Mouse (Mus musculus) megakaryocyte, adult 5-6 weeks (primary cell): ENCODE measurements around the gene Bloc1s3. TPM values are rescaled to one million over a fixed set of nuclear protein-coding genes. Genes with fewer than 3 reads are reported as not detected.

Experiments used
- ATAC-seq: 2 replicates; pipeline ENCODE4 v1.8.0; 2016; ENCODE audit warnings: mild to moderate bottlenecking, inconsistent platforms; ENCODE audit not compliant: poor library complexity, severe bottlenecking
- total RNA-seq, 2 experiments: library from RNA; stranded (forward) in 1 of 2; stranded (reverse) in 1 of 2; fragments of 153-499, 151-499 nt in 1 of 2; fragments of 221-1000, 200-1000 nt in 1 of 2; gene quantifications; 2 replicates each; pipeline versions ENCODE4 v1.2.3 to v1.2.4; 2015 to 2017

The Bloc1s3 gene
- total RNA-seq, 2 experiments from 2014 or later: 2.7 to 3.9 TPM

DNA sequence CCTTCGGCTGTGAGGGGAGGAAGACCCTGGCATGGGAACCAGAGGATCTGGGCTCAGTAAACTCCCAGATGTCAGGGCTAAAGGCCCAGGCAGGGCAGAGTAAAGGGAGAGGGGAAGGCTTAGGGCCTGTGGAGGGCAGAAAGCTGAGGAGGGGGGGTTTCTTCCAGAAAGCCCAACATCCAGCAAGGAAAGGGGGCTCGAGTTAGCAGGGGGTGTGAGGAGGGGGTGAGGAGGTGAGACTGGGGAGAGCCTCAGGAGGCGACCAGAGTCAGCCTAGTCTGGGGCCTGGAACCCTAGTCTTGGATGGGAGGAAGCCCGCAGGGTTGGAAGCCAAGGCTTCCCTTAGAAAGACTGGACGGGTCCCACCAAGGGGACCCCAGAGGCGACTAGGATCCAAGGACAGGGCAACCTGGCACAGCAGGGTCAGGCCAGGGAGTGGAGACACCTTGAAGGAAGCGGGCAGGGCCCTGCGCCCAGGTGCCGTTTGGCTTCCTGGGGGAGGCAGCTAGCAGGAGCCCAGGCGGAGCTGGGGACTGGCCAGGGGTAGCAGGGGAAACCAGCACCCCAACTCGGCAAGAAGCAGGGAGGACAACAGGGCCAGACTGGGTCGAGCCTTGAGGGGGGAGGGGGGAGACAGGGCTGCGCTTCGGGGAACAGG is 50.6 kb downstream of the Bloc1s3 start:
- no peak for ATAC-seq

DNA sequence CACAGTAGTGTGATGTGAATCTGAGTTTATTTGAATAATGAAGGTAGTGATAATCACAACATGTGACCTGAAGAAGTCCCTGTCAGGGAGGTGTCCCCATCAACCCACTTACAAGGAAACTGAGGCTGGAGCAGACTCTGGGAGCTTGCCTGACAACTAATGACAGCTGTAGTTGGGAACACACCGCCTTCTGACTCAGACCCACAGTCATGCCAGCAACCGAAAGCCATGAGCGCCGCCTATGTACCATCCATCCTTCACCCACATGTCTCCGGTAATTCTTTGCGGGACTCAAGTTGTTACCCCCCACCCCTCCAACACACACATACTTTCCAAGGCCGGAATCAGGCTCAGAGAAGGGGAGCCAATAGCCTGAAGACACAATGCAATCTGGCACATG is 51.5 kb downstream of the Bloc1s3 start:
- no peak for ATAC-seq

DNA sequence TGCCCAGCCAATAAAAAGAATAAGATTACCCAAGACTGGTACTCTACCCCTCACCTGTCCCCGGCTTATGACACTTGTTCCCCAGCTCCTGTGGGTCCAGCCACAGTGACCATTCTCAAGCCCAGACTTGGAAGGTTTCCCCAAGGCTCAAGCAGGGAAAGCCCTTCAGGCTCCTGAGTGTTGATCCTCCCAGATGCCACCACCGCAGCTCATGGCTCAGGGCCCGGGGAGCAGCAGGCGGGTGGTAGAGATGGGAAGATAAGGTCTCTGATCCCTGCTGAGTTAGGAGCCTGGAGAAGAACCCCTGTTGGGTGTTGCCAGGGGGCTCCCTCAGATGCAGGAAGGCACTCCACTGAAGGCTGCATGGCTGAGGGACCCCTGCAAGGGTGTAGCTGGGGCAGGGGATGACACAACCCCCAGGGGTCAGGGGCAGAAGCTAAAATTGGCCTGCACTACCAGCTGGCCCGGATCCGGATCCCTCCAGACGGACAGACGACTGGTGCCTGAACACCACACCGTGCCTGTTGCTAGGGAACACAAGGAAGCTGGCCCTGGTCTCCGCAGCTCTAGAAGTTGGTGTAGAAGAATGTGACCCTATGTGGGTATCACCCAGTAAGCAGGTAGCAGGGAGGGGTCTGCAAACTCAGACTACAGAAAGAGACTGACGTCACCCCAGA is 52.2 kb downstream of the Bloc1s3 start:
- no peak for ATAC-seq

DNA sequence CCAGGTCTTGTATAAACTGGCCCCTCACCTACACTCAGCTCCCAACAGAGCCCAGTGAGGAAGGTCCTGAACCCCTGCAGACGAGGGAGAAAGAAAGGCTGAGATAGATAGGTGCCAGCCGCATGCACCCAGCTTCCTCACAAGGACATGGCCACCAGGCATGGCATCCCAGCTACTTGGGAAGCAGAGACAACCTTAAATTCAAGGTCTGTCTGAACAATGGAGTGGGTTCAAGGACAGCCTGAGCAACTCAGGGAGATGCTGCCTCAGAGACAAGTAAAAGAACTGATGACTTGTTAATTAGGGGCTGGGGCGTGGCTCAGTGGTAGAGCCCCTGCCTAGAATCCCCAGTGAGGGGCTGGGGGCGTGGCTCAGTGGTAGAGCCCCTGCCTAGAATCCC is 53.0 kb downstream of the Bloc1s3 start:
- ATAC-seq: no peak

Other genes starting within 250 kb of the Bloc1s3 start
- gene Vasp, start 236.6 kb downstream of the Bloc1s3 start, total RNA-seq (2015): 122 and 129 TPM in 2 replicates
- gene Vasp, start 236.6 kb downstream of the Bloc1s3 start, total RNA-seq (2017): 180 and 227 TPM in 2 replicates
- gene Ppm1n, start 228.3 kb downstream of the Bloc1s3 start, total RNA-seq (2015): not detected in 2 replicates
- not detected in 2 replicates for gene Ppm1n, start 228.3 kb downstream of the Bloc1s3 start, total RNA-seq (2017)
- 0.48 TPM in 1 of 2 replicates, not detected in the other for gene Rtn2, start 225.7 kb downstream of the Bloc1s3 start, total RNA-seq (2015)
- gene Rtn2, start 225.7 kb downstream of the Bloc1s3 start, total RNA-seq (2017): not detected in 2 replicates
- gene Fosb, start 198.3 kb downstream of the Bloc1s3 start, total RNA-seq (2015): 24.0 and 25.4 TPM in 2 replicates
- 26.9 and 30.4 TPM in 2 replicates for gene Fosb, start 198.3 kb downstream of the Bloc1s3 start, total RNA-seq (2017)
- 18.9 and 26.4 TPM in 2 replicates for gene Ercc1, start 163.6 kb downstream of the Bloc1s3 start, total RNA-seq (2015)
- 17.5 and 21.4 TPM in 2 replicates for gene Ercc1, start 163.6 kb downstream of the Bloc1s3 start, total RNA-seq (2017)
- 3.4 TPM in 2 replicates for gene Cd3eap, start 148.9 kb downstream of the Bloc1s3 start, total RNA-seq (2015)
- 9.0 and 11.5 TPM in 2 replicates for gene Cd3eap, start 148.9 kb downstream of the Bloc1s3 start, total RNA-seq (2017)
- gene Ppp1r13l, start 148.6 kb downstream of the Bloc1s3 start, total RNA-seq (2015): 4.1 and 4.2 TPM in 2 replicates
- 0.45 TPM in 1 of 2 replicates, not detected in the other for gene Ppp1r13l, start 148.6 kb downstream of the Bloc1s3 start, total RNA-seq (2017)
- gene Ercc2, start 126.4 kb downstream of the Bloc1s3 start, total RNA-seq (2015): 4.9 and 5.7 TPM in 2 replicates
- gene Ercc2, start 126.4 kb downstream of the Bloc1s3 start, total RNA-seq (2017): 12.6 and 19.2 TPM in 2 replicates
- gene Klc3, start 104.3 kb downstream of the Bloc1s3 start, total RNA-seq (2015): 0.09 TPM in 1 of 2 replicates, not detected in the other
- not detected in 2 replicates for gene Klc3, start 104.3 kb downstream of the Bloc1s3 start, total RNA-seq (2017)
- 0.14 and 0.18 TPM in 2 replicates for gene Ckm, start 103.6 kb downstream of the Bloc1s3 start, total RNA-seq (2015)
- 0.26 and 0.45 TPM in 2 replicates for gene Ckm, start 103.6 kb downstream of the Bloc1s3 start, total RNA-seq (2017)
- 11.4 and 14.7 TPM in 2 replicates for gene Mark4, start 49.5 kb downstream of the Bloc1s3 start, total RNA-seq (2015)
- 6.4 and 9.4 TPM in 2 replicates for gene Mark4, start 49.5 kb downstream of the Bloc1s3 start, total RNA-seq (2017)
- gene Exoc3l2, start 45.0 kb downstream of the Bloc1s3 start, total RNA-seq (2015): 0.09 and 0.14 TPM in 2 replicates
- gene Exoc3l2, start 45.0 kb downstream of the Bloc1s3 start, total RNA-seq (2017): 0.28 and 0.62 TPM in 2 replicates
- 27.1 and 32.1 TPM in 2 replicates for gene Trappc6a, start within 50 bp of the Bloc1s3 start, total RNA-seq (2015)
- 15.3 and 18.0 TPM in 2 replicates for gene Trappc6a, start within 50 bp of the Bloc1s3 start, total RNA-seq (2017)
- gene Nkpd1, start 9.5 kb upstream of the Bloc1s3 start, total RNA-seq (2015): 0.23 TPM in 1 of 2 replicates, not detected in the other
- not detected in 2 replicates for gene Nkpd1, start 9.5 kb upstream of the Bloc1s3 start, total RNA-seq (2017)
- 10.4 and 13.1 TPM in 2 replicates for gene Ppp1r37, start 54.7 kb upstream of the Bloc1s3 start, total RNA-seq (2015)
- gene Ppp1r37, start 54.7 kb upstream of the Bloc1s3 start, total RNA-seq (2017): 14.1 and 14.3 TPM in 2 replicates
- 4.5 and 5.4 TPM in 2 replicates for gene Zfp296, start 68.9 kb upstream of the Bloc1s3 start, total RNA-seq (2015)
- gene Zfp296, start 68.9 kb upstream of the Bloc1s3 start, total RNA-seq (2017): 3.2 and 4.8 TPM in 2 replicates
- 78.2 and 107 TPM in 2 replicates for gene Gemin7, start 69.2 kb upstream of the Bloc1s3 start, total RNA-seq (2015)
- gene Gemin7, start 69.2 kb upstream of the Bloc1s3 start, total RNA-seq (2017): 39.9 and 49.3 TPM in 2 replicates
- 15.8 and 23.4 TPM in 2 replicates for gene Clasrp, start 96.1 kb upstream of the Bloc1s3 start, total RNA-seq (2015)
- 28.8 and 32.6 TPM in 2 replicates for gene Clasrp, start 96.1 kb upstream of the Bloc1s3 start, total RNA-seq (2017)
- 8.3 and 8.6 TPM in 2 replicates for gene Relb, start 121.1 kb upstream of the Bloc1s3 start, total RNA-seq (2015)
- gene Relb, start 121.1 kb upstream of the Bloc1s3 start, total RNA-seq (2017): 9.3 and 10.3 TPM in 2 replicates
- 56.6 and 62.8 TPM in 2 replicates for gene Clptm1, start 156.7 kb upstream of the Bloc1s3 start, total RNA-seq (2015)
- 33.2 and 37.8 TPM in 2 replicates for gene Clptm1, start 156.7 kb upstream of the Bloc1s3 start, total RNA-seq (2017)
- gene Apoc2, start 169.6 kb upstream of the Bloc1s3 start, total RNA-seq (2015): 90.8 and 107 TPM in 2 replicates
- gene Apoc2, start 169.6 kb upstream of the Bloc1s3 start, total RNA-seq (2017): 79.2 and 97.6 TPM in 2 replicates
- gene Gm44805, start 173.1 kb upstream of the Bloc1s3 start, total RNA-seq (2015): not detected in 2 replicates
- not detected in 2 replicates for gene Gm44805, start 173.1 kb upstream of the Bloc1s3 start, total RNA-seq (2017)
- not detected in 2 replicates for gene Apoc4, start 173.1 kb upstream of the Bloc1s3 start, total RNA-seq (2015)
- 0.04 TPM in 1 of 2 replicates, not detected in the other for gene Apoc4, start 173.1 kb upstream of the Bloc1s3 start, total RNA-seq (2017)
- 3.8 and 7.8 TPM in 2 replicates for gene Apoc1, start 184.3 kb upstream of the Bloc1s3 start, total RNA-seq (2015)
- gene Apoc1, start 184.3 kb upstream of the Bloc1s3 start, total RNA-seq (2017): 4.2 and 15.8 TPM in 2 replicates
- 104 and 106 TPM in 2 replicates for gene Apoe, start 190.8 kb upstream of the Bloc1s3 start, total RNA-seq (2015)
- 609 and 642 TPM in 2 replicates for gene Apoe, start 190.8 kb upstream of the Bloc1s3 start, total RNA-seq (2017)
- 17.0 and 19.6 TPM in 2 replicates for gene Tomm40, start 207.1 kb upstream of the Bloc1s3 start, total RNA-seq (2015)
- 8.6 and 12.6 TPM in 2 replicates for gene Tomm40, start 207.1 kb upstream of the Bloc1s3 start, total RNA-seq (2017)
- 0.51 and 0.78 TPM in 2 replicates for gene Nectin2, start 242.1 kb upstream of the Bloc1s3 start, total RNA-seq (2015)
- gene Nectin2, start 242.1 kb upstream of the Bloc1s3 start, total RNA-seq (2017): 0.37 and 0.66 TPM in 2 replicates